Mouse (Mus musculus) lung, adult 2 months (tissue): ENCODE results near the gene Zfr2.

Experiments
- CTCF ChIP-seq: fragments of 200-500 bp; IDR thresholded peaks from 2 replicates; pipeline ENCODE4 v1.5.1; 2011; ENCODE audit warnings: mild to moderate bottlenecking, low read length, control low read depth; ENCODE audit not compliant: insufficient read depth
- POLR2A ChIP-seq: fragments of 200-500 bp; IDR thresholded peaks from 2 replicates; pipeline ENCODE4 v1.6.1; 2011; ENCODE audit warnings: low read depth, mild to moderate bottlenecking, control low read depth, low read length, borderline replicate concordance; ENCODE audit errors: extremely low read depth

- TF ChIP-seq CTCF (no peak), POLR2A (no peak)
Measured at GRCm38 (mm10) chr10:81221402-81222015, 11.4 kb upstream of the Zfr2 start.
